Mouse (Mus musculus) olfactory bulb, adult 2 months (tissue): ENCODE data around the gene Abca16. TPM values are rescaled to one million over a fixed set of nuclear protein-coding genes. Genes with fewer than 3 reads are reported as not detected.

Experiments
- H3K27ac ChIP-seq: fragments of 200-500 bp; 2 replicates; pipeline ENCODE4 v1.5.1; 2012; ENCODE audit warnings: low read depth, low read length; ENCODE audit not compliant: insufficient read depth
- H3K4me1 ChIP-seq: fragments of 200-500 bp; 2 replicates; pipeline ENCODE4 v1.6.1; 2012; ENCODE audit warnings: low read length; ENCODE audit not compliant: control insufficient read depth, insufficient read depth
- H3K4me3 ChIP-seq: fragments of 200-500 bp; 2 replicates; pipeline ENCODE4 v1.5.1; 2012; ENCODE audit warnings: mild to moderate bottlenecking, low read depth, low read length, moderate library complexity; ENCODE audit not compliant: insufficient read depth
- CTCF ChIP-seq: fragments of 200-500 bp; IDR thresholded peaks from 2 replicates; pipeline ENCODE4 v1.5.1; 2012; ENCODE audit warnings: low read depth, mild to moderate bottlenecking, low read length, moderate library complexity; ENCODE audit not compliant: insufficient read depth
- POLR2A ChIP-seq: fragments of 200-500 bp; IDR thresholded peaks from 2 replicates; pipeline ENCODE4 v1.6.1; 2012; ENCODE audit warnings: mild to moderate bottlenecking, low read depth, low read length, moderate library complexity; ENCODE audit not compliant: insufficient read depth
- WGBS: fragments of 180-500 bp; shearing (Covaris S2); methylation state at CpG from one replicate; pipeline ENCODE4 v1.1.7; 2018; 5-methylcytosine and 5-hydroxymethylcytosine counted together
- polyA plus RNA-seq: library from polyadenylated mRNA; stranded (reverse); fragments of >200 nt; gene quantifications from 2 replicates; pipeline ENCODE4 v1.2.4, GENCODE M21; 2012; ENCODE audit warnings: low replicate concordance; ENCODE audit not compliant: missing spikeins, insufficient read depth, insufficient read length

The Abca16 gene
- polyA plus RNA-seq, 1 experiment = not detected

- no peaks in the 10 kb centered on the region for H3K4me1 ChIP-seq
- H3K4me3 ChIP-seq = no peak overlapping the region
- no peak for TF ChIP-seq POLR2A
- TF ChIP-seq CTCF = no peak
- WGBS = 77% methylated on average over 8 of the region's 8 CpGs
- no peak overlapping the region for H3K27ac ChIP-seq
These were observed 157.9 kb downstream of the Abca16 start for GRCm38 (mm10) chr7:120567366-120567765.

DNA sequence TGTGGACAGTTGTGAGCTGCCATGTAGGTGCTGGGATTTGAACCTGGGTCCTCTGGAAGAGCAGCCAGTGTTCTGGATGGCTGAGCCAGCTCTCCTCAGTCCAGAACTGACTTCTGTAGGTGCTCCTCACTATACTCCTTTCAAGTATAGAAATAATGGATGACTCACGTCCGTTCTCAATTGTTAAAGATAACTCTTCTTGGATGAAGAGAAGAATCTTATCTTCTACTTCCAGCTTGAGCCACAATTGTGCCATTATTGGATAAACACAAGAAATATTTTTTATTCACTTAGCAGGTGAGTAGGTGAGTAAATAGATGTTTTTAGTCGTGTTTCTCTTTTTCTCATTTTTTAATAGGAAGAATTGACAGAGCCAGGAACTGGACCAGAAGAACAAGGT is 167.1 kb downstream of the Abca16 start:
- Histone ChIP-seq H3K4me1 (no peaks in the 10 kb centered on the region), H3K27ac (no peak overlapping the region), H3K4me3 (no peak overlapping the region)
- WGBS = 75% methylated on average over 3 of the region's 3 CpGs
- TF ChIP-seq POLR2A (no peak), CTCF (no peak)

Other genes starting within 250 kb of the Abca16 start
- not detected in 2 replicates for gene Anks4b, start 235.8 kb upstream of the Abca16 start, polyA plus RNA-seq
- gene Crym, start 207.5 kb upstream of the Abca16 start, polyA plus RNA-seq = not detected in 2 replicates
- not detected in 2 replicates for gene Abca14, start 205.7 kb upstream of the Abca16 start, polyA plus RNA-seq
- gene Abca15, start 81.0 kb upstream of the Abca16 start, polyA plus RNA-seq = not detected in 2 replicates
- gene Uqcrc2, start 225.5 kb downstream of the Abca16 start, polyA plus RNA-seq = 368 TPM in 1 of 2 replicates, not detected in the other